Mouse (Mus musculus): ENCODE data around the gene Nufip1.
A peak's percentile ranks its signal among the peaks of the same experiment; 100 is the strongest.
"Not testable (repeated sequence)": the region's sequence is repeated elsewhere in the genome, so short reads cannot be mapped to it uniquely, and the experiment has no call there.

Gene Nufip1

GRCm38 (mm10) chr14:76145248-76145647 is 34.6 kb downstream of the Nufip1 start:
- no peak for DNase-seq (ENCODE audit: low spot score in 2 of 2)

GRCm38 (mm10) chr14:76145868-76146267 is 35.2 kb downstream of the Nufip1 start:
- no peak for DNase-seq (ENCODE audit: low spot score in 2 of 2)

- DNase-seq (ENCODE audit: low spot score in 2 of 2): no peak
Measured at GRCm38 (mm10) chr14:76147061-76147460, 36.4 kb downstream of the Nufip1 start.

- DNase-seq (ENCODE audit: low spot score in 2 of 2): no peak
Measured at GRCm38 (mm10) chr14:76148294-76148693, 37.6 kb downstream of the Nufip1 start.

- peak; percentile 6 to 24 for DNase-seq (ENCODE audit: low spot score in 2 of 2)
Measured at GRCm38 (mm10) chr14:76149531-76150179, 39.0 kb downstream of the Nufip1 start.

GRCm38 (mm10) chr14:76150499-76150898 is 39.8 kb downstream of the Nufip1 start:
- DNase-seq (ENCODE audit: low spot score in 2 of 2): no peak

- DNase-seq (ENCODE audit: low spot score in 2 of 2): no peak
Measured at GRCm38 (mm10) chr14:76151011-76151410, 40.3 kb downstream of the Nufip1 start.

- DNase-seq (ENCODE audit: low spot score in 2 of 2): no peak
Measured at GRCm38 (mm10) chr14:76151820-76152161, 41.1 kb downstream of the Nufip1 start.

- peak; percentile 86 to 89 for DNase-seq (ENCODE audit: low spot score in 2 of 2)
Measured at GRCm38 (mm10) chr14:76152162-76153002, 41.7 kb downstream of the Nufip1 start.

GRCm38 (mm10) chr14:76153003-76153675 is 42.4 kb downstream of the Nufip1 start:
- no peak for DNase-seq (ENCODE audit: low spot score in 2 of 2)

- DNase-seq (ENCODE audit: low spot score in 2 of 2): no peak
Measured at GRCm38 (mm10) chr14:76153828-76154227, 43.1 kb downstream of the Nufip1 start.

- DNase-seq (ENCODE audit: low spot score in 2 of 2): no peak
Measured at GRCm38 (mm10) chr14:76158192-76158785, 47.6 kb downstream of the Nufip1 start.

- not testable (repeated sequence) for DNase-seq (ENCODE audit: low spot score in 2 of 2)
Measured at GRCm38 (mm10) chr14:76160580-76160979, 49.9 kb downstream of the Nufip1 start.

GRCm38 (mm10) chr14:76164236-76164635 is 53.5 kb downstream of the Nufip1 start:
- no peak for DNase-seq (ENCODE audit: low spot score in 2 of 2)

- DNase-seq (ENCODE audit: low spot score in 2 of 2): no peak
Measured at GRCm38 (mm10) chr14:76164904-76165755, 54.4 kb downstream of the Nufip1 start.

GRCm38 (mm10) chr14:76169876-76170466 is 59.3 kb downstream of the Nufip1 start:
- no peak for DNase-seq (ENCODE audit: low spot score in 2 of 2)

- no peak for DNase-seq (ENCODE audit: low spot score in 2 of 2)
Measured at GRCm38 (mm10) chr14:76171285-76171684, 60.6 kb downstream of the Nufip1 start.

GRCm38 (mm10) chr14:76174328-76174727 is 63.6 kb downstream of the Nufip1 start:
- DNase-seq (ENCODE audit: low spot score in 2 of 2): no peak

- DNase-seq (ENCODE audit: low spot score in 2 of 2): no peak
Measured at GRCm38 (mm10) chr14:76175808-76176207, 65.1 kb downstream of the Nufip1 start.

GRCm38 (mm10) chr14:76177230-76177629 is 66.5 kb downstream of the Nufip1 start:
- DNase-seq (ENCODE audit: low spot score in 2 of 2): no peak

GRCm38 (mm10) chr14:76178447-76178846 is 67.8 kb downstream of the Nufip1 start:
- no peak for DNase-seq (ENCODE audit: low spot score in 2 of 2)
